ENCODE assay signal across 21 mouse cellular contexts in the genomic region with DNA sequence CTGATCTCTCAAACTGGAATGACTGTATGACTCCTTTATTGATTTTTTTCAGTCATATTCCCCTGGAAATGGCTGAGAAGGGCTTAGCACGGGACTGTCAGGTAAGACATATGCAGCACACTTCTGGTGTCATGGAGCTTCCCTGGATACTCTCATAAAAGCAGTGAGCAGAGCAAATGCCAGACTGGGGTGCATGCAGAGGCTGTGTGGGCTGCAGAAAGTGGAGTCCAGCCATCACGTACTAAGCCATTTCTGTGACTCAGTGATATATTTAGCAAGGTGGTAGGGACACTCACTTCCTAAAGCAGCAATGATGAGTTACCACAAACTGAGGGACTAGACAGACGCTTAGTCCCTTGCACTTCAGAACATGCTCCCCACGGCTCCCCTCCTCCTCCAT. TPM values are rescaled to one million over a fixed set of nuclear protein-coding genes. Genes with fewer than 3 reads are reported as not detected.
DNase-seq lines count a peak whose midpoint lies in the region; ATAC-seq lines count a peak whose summit lies in the region.
"Had no signal": no experiment of that assay in that cellular context is flagged by ENCODE, and none has a peak within 500 bp of the region (broad histone marks: within the 10 kb centered on the region; RNA-seq: fewer than 3 reads in every experiment).

No protein-coding gene starts in this region.

- no peak for DNase-seq in frontal cortex, postnatal 14 days (ENCODE audit: low spot score in 2 of 2)
- peak; percentile 47 to 54 for DNase-seq in left cerebral cortex, adult 18-20 months (ENCODE audit: low spot score in 2 of 2)
- no peak for DNase-seq in left cerebral cortex, postnatal 14 days (ENCODE audit: low spot score in 2 of 2)
- DNase-seq in right cerebral cortex, adult 18-20 months: peak; percentile 67
- DNase-seq in right cerebral cortex, postnatal 25 days: no peak
- DNase-seq in brain, adult 2 months (ENCODE audit: low read depth, low spot score): peak; percentile 76
- DNase-seq: adrenal gland, adult 8-10 months; adrenal gland, postnatal 25 days; cerebellum, adult 18-20 months; cerebellum, adult 9-10 months; cerebellum, postnatal 14 days; gastrocnemius, adult 2 months; gastrocnemius, postnatal 14 days; heart, adult 18-20 months; heart, postnatal 10 days; heart, postnatal 4 days had no signal

- intact Hi-C loops in left cerebral cortex, postnatal 14 days (cut with DNase I): no loop called here

- ATAC-seq in frontal cortex, adult (ENCODE audit: low TSS enrichment): peak; percentile 77
- ATAC-seq: activated CD4-positive, CD25-positive, alpha-beta regulatory T cell, adult 4 months; forebrain, embryonic 13.5 days; forebrain, embryonic 16.5 days; hindbrain, postnatal 0 days had no signal

RNA-seq across cellular contexts. Expression of a gene that starts 9.4 kb away (rescaled TPM):
- total RNA-seq in left cerebral cortex, adult 18-20 months (2021): 100 to 1,000 TPM; 277 to 278 TPM
- 100 to 1,000 TPM; 222 to 227 TPM for total RNA-seq in left cerebral cortex, postnatal 14 days (2021)
- total RNA-seq: gastrocnemius, adult 2 months; heart, adult 18-20 months had no signal

RNA-seq across cellular contexts. Expression of a gene that starts 49.2 kb away (rescaled TPM):
- total RNA-seq in left cerebral cortex, adult 18-20 months (2021): 10 to 100 TPM; 87.2 to 87.9 TPM
- 10 to 100 TPM; 78.2 to 81.9 TPM for total RNA-seq in left cerebral cortex, postnatal 14 days (2021)

RNA-seq across cellular contexts. Expression of a gene that starts 49.3 kb away (rescaled TPM):
- total RNA-seq in left cerebral cortex, adult 18-20 months (2021): 10 to 100 TPM; 17.1 to 17.3 TPM
- 10 to 100 TPM; 16.8 to 17.9 TPM for total RNA-seq in left cerebral cortex, postnatal 14 days (2021)

Comparison
In these comparisons a context has a peak if more than half of its experiments do, and no peak if none do; other contexts are left out.
1. DNase-seq: peak in left cerebral cortex, adult 18-20 months (2 of 2), right cerebral cortex, adult 18-20 months (single experiment) and brain, adult 2 months (single experiment); none in frontal cortex, postnatal 14 days (0 of 2), left cerebral cortex, postnatal 14 days (0 of 2) and right cerebral cortex, postnatal 25 days (single experiment).